Mouse (Mus musculus): ENCODE results near the gene Tbcc. TPM values are rescaled to one million over a fixed set of nuclear protein-coding genes. Genes with fewer than 3 reads are reported as not detected.

Tbcc gene
- polyA plus RNA-seq, 1 experiment from 2014 or later: 84.3 TPM

DNA sequence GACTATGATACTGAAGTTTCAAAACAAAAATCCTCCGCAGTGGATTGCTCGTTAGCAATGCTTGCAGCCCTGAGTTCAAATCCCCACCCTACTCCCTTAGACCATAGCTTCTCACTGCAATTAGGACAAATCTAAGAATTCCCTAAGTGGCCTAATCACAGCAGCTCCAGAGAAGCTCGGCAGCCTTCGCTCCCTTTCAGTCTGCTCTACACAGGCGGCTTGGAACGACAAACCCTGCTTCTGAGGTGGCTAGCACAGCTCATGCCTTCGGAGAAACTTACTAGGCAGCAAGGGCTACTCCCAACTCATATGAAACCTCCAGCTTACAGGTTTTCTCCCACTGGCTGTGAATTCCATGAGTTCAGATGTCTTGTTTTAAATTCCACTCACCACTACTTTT is 36.4 kb upstream of the Tbcc start:
- Histone ChIP-seq H3K36me3 (ENCODE audit: control insufficient read depth, insufficient read depth, low read length) (no peaks in the 10 kb centered on the region), H3K27me3 (ENCODE audit: control insufficient read depth, insufficient read depth, low read length) (no peaks in the 10 kb centered on the region), H3K4me2 (replicated peaks; ENCODE audit: low read depth, low read length) (no peak overlapping the region), H3K4me1 (replicated peaks; ENCODE audit: control insufficient read depth, insufficient read depth, low read length) (no peaks in the 10 kb centered on the region; the same call in 1 of the 2 replicates), H3K4me3 (ENCODE audit: low read depth, low read length) (no peak overlapping the region), H3K27ac (ENCODE audit: low read depth, low read length) (no peak overlapping the region), H3K9ac (ENCODE audit: low read depth, low read length) (no peak overlapping the region), H3K9me3 (ENCODE audit: control insufficient read depth, low read length) (no peaks in the 10 kb centered on the region)
- ATAC-seq (ENCODE audit: low FRiP score) (no peak), DNase-seq (ENCODE audit: low spot score) (no peak)
- 91% methylated on average over 7 of the region's 7 CpGs for WGBS

DNA sequence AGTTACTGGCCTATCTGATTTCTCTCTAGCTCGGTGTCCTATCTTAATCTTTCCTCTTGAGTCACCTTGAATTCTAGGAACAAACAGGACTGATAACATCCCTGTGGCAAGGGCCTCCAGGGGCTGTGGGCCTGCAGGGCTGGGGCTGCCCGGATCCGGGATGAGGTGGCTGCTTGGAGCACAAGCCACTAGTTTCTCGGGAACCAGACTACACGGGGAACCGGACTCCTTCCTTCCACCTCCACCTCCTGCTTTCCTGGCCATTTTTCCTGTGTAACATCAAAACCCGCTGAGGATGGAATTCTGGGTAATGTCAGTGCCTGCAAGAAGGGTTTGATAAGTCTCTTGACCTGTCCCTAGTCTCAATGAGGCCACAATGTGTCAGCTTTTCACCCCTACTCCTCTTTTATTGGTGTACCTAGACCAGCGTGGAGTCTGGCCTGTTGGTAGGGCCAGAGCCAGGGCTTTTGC is 35.8 kb upstream of the Tbcc start:
- 84% methylated on average over 8 of the region's 8 CpGs for WGBS
- ATAC-seq (ENCODE audit: low FRiP score): no peak
- no peak overlapping the region for H3K9ac ChIP-seq (ENCODE audit: low read depth, low read length)
- no peak overlapping the region for H3K27ac ChIP-seq (ENCODE audit: low read depth, low read length)
- no peaks in the 10 kb centered on the region; the same call in 1 of the 2 replicates for H3K4me1 ChIP-seq (replicated peaks; ENCODE audit: control insufficient read depth, insufficient read depth, low read length)
- no peaks in the 10 kb centered on the region for H3K36me3 ChIP-seq (ENCODE audit: control insufficient read depth, insufficient read depth, low read length)
- H3K27me3 ChIP-seq (ENCODE audit: control insufficient read depth, insufficient read depth, low read length): no peaks in the 10 kb centered on the region
- no peak overlapping the region for H3K4me3 ChIP-seq (ENCODE audit: low read depth, low read length)
- no peak for DNase-seq (ENCODE audit: low spot score)
- no peaks in the 10 kb centered on the region for H3K9me3 ChIP-seq (ENCODE audit: control insufficient read depth, low read length)
- no peak overlapping the region for H3K4me2 ChIP-seq (replicated peaks; ENCODE audit: low read depth, low read length)

- H3K9ac ChIP-seq (ENCODE audit: low read depth, low read length): peak overlapping the region; percentile 100
- H3K27me3 ChIP-seq (ENCODE audit: control insufficient read depth, insufficient read depth, low read length): no peaks in the 10 kb centered on the region
- H3K4me2 ChIP-seq (replicated peaks; ENCODE audit: low read depth, low read length): peak overlapping the region; percentile 63
- H3K27ac ChIP-seq (ENCODE audit: low read depth, low read length): peak overlapping the region; percentile 60
- no peaks in the 10 kb centered on the region for H3K9me3 ChIP-seq (ENCODE audit: control insufficient read depth, low read length)
- WGBS: 72% methylated on average over 15 of the region's 15 CpGs
- ATAC-seq (ENCODE audit: low FRiP score) (no peak), DNase-seq (ENCODE audit: low spot score) (peak; percentile 36)
- no peaks in the 10 kb centered on the region for H3K36me3 ChIP-seq (ENCODE audit: control insufficient read depth, insufficient read depth, low read length)
- no peaks in the 10 kb centered on the region; the same call in 1 of the 2 replicates for H3K4me1 ChIP-seq (replicated peaks; ENCODE audit: control insufficient read depth, insufficient read depth, low read length)
- peak overlapping the region; percentile 93 for H3K4me3 ChIP-seq (ENCODE audit: low read depth, low read length)
Observed at GRCm38 (mm10) chr17:46855328-46856106, 35.0 kb upstream of the Tbcc start.

GRCm38 (mm10) chr17:46856107-46856388 is 34.4 kb upstream of the Tbcc start:
- no peaks in the 10 kb centered on the region for H3K9me3 ChIP-seq (ENCODE audit: control insufficient read depth, low read length)
- no peaks in the 10 kb centered on the region for H3K27me3 ChIP-seq (ENCODE audit: control insufficient read depth, insufficient read depth, low read length)
- no peaks in the 10 kb centered on the region for H3K36me3 ChIP-seq (ENCODE audit: control insufficient read depth, insufficient read depth, low read length)
- peak overlapping the region; percentile 100 for H3K9ac ChIP-seq (ENCODE audit: low read depth, low read length)
- 24% methylated on average over 4 of the region's 4 CpGs for WGBS
- peak overlapping the region; percentile 63 for H3K4me2 ChIP-seq (replicated peaks; ENCODE audit: low read depth, low read length)
- H3K4me1 ChIP-seq (replicated peaks; ENCODE audit: control insufficient read depth, insufficient read depth, low read length): no peaks in the 10 kb centered on the region; the same call in 1 of the 2 replicates
- no peak for ATAC-seq (ENCODE audit: low FRiP score)
- DNase-seq (ENCODE audit: low spot score): no peak
- peak overlapping the region; percentile 93 for H3K4me3 ChIP-seq (ENCODE audit: low read depth, low read length)
- H3K27ac ChIP-seq (ENCODE audit: low read depth, low read length): peak overlapping the region; percentile 100

DNA sequence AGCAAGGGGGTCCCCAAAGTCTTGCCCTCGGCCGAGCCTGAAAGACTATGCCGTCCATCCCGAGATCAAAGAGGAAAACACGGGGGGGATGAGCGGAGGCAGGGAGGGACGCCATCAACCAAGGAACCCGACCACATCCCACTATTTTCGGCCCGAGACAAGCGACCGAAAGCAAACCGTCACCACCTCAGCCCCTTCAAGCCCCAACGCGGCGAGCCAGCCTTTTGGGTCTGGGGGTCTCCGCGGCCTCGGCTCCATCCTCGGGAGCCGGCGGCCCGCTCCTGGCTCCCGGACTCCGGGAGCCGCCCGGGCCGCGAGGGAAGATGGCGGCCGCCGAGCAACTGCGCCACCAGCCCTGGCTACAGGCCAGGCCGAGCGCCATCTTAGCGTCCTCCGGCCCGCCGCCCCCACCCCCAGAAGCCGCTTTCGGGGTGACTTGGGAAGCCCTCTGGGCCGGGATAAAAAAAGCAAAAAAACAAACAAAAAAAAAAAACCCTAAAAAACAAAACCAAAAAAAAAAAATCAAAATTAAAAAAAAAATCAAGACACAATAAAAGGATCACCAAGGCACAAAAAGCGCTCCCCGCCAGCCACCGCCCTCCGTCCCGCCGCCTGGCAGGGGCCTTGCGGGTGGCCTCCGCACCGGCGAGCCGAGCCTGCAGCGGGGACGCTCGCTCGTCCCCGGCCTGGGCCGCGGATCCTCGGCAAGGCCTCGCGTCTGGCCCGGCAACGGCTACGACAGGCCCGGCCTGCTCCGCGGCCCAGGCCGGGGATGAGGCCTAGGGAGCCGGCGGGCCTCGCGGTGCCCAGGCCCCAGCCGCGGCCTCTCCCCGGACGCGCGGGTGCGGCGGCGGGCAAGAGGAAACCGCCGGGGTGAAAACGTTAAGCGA is 33.8 kb upstream of the Tbcc start:
- Histone ChIP-seq H3K27ac (ENCODE audit: low read depth, low read length) (peak overlapping the region; percentile 100), H3K36me3 (ENCODE audit: control insufficient read depth, insufficient read depth, low read length) (no peaks in the 10 kb centered on the region), H3K4me2 (replicated peaks; ENCODE audit: low read depth, low read length) (peak overlapping the region; percentile 63), H3K4me1 (replicated peaks; ENCODE audit: control insufficient read depth, insufficient read depth, low read length) (no peaks in the 10 kb centered on the region; the same call in 1 of the 2 replicates), H3K9me3 (ENCODE audit: control insufficient read depth, low read length) (no peaks in the 10 kb centered on the region), H3K4me3 (ENCODE audit: low read depth, low read length) (peak overlapping the region; percentile 93), H3K27me3 (ENCODE audit: control insufficient read depth, insufficient read depth, low read length) (no peaks in the 10 kb centered on the region), H3K9ac (ENCODE audit: low read depth, low read length) (peak overlapping the region; percentile 100)
- WGBS: under 1% methylated on average over 77 of the region's 87 CpGs
- ATAC-seq (ENCODE audit: low FRiP score) (peak; percentile 31), DNase-seq (ENCODE audit: low spot score) (peak; percentile 79)

DNA sequence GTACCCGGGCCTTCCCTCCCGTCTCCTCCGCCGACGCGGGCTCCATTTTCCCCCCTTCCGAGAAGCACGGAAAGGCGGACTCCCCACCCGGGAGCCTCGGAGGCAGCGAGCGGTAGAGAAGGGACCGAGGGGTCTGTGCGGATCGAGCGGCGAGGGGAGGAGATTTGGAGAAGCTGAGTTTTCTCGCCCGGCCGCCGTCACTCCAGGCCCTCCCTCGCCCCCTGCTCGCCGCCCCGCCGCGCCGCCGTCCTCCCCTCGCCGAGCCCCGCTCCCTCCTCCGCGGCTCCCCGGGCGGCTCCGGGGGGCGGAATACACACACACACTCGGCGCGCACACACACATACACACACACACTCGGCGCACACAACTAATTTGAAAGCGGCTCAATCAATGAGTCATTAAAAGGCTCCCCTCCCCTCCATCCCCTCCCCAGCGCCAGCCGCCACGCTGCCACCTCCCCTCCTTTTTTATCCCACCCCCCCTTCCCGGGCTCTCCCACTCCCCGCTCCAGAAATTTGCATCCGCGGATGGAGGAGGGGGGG is 33.1 kb upstream of the Tbcc start:
- Histone ChIP-seq H3K36me3 (ENCODE audit: control insufficient read depth, insufficient read depth, low read length) (no peaks in the 10 kb centered on the region), H3K27ac (ENCODE audit: low read depth, low read length) (peak overlapping the region; percentile 100), H3K4me1 (replicated peaks; ENCODE audit: control insufficient read depth, insufficient read depth, low read length) (no peaks in the 10 kb centered on the region; the same call in 1 of the 2 replicates), H3K4me2 (replicated peaks; ENCODE audit: low read depth, low read length) (peak overlapping the region; percentile 35), H3K4me3 (ENCODE audit: low read depth, low read length) (peak overlapping the region; percentile 93), H3K9ac (ENCODE audit: low read depth, low read length) (peak overlapping the region; percentile 100), H3K9me3 (ENCODE audit: control insufficient read depth, low read length) (no peaks in the 10 kb centered on the region), H3K27me3 (ENCODE audit: control insufficient read depth, insufficient read depth, low read length) (no peaks in the 10 kb centered on the region)
- DNase-seq (ENCODE audit: low spot score) (peak; percentile 84), ATAC-seq (ENCODE audit: low FRiP score) (peak; percentile 78)
- WGBS: 1% methylated on average over 19 of the region's 52 CpGs

DNA sequence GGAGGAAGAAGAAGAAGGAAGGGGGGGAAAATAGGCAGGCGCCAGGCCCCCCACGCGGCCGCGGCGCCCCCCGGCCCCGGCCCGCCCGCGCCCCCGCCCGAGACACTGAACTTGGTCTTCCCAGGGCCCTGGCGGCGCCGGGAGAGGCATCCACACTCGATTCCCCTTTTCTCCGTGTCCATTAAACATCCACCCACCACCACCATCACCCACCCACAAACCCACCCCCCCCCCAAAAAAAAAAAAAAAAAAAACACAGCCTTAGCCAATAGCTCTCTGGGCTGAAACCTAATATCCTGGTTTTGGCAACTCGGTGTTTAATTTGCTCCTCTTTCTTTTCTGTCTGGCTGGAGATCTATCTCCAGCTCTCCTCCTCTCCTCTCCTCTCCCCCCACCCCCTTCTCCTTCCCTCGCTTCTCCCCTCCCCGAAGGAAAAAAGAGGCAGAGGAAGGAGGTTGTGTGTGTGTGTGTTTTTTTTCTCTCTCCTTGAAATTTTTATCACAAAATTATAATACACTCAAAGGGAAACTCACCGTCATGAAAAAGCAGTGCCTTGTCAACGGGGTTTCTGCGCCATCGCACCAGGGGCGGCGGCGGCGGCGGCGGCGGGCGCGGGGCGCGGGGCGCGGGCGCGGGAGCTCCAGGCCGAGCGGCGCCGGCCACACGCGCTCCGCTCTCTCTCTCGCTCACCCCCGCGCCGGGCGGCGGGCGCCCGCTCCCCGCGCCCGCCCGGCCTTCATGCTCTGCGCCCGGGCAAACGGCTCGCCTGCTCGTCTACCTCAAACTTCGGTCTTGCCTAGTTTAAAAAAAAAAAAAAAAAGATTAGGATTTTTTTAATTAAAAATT is 32.4 kb upstream of the Tbcc start, which contains the start of gene Bicral:
Bicral (minus strand) TSS at position 580 of the 846 bp plus-strand sequence.
- no peaks in the 10 kb centered on the region; the same call in 1 of the 2 replicates for H3K4me1 ChIP-seq (replicated peaks; ENCODE audit: control insufficient read depth, insufficient read depth, low read length)
- H3K27me3 ChIP-seq (ENCODE audit: control insufficient read depth, insufficient read depth, low read length): no peaks in the 10 kb centered on the region
- peak within 1 kb of the TSS; percentile 100 for H3K27ac ChIP-seq (ENCODE audit: low read depth, low read length)
- DNase-seq (ENCODE audit: low spot score): peak; percentile 81
- H3K4me2 ChIP-seq (replicated peaks; ENCODE audit: low read depth, low read length): peak within 1 kb of the TSS; percentile 35
- peak; percentile 74 for ATAC-seq (ENCODE audit: low FRiP score)
- WGBS: under 1% methylated on average over 48 of the region's 65 CpGs
- H3K9ac ChIP-seq (ENCODE audit: low read depth, low read length): peak within 1 kb of the TSS; percentile 100
- peak within 1 kb of the TSS; percentile 93 for H3K4me3 ChIP-seq (ENCODE audit: low read depth, low read length)
- H3K9me3 ChIP-seq (ENCODE audit: control insufficient read depth, low read length): no peaks in the 10 kb centered on the region
- H3K36me3 ChIP-seq (ENCODE audit: control insufficient read depth, insufficient read depth, low read length): no peaks in the 10 kb centered on the region
